Mouse (Mus musculus) liver, postnatal 0 days (tissue): ENCODE data around the gene Slc16a2.
A peak's percentile ranks its signal among the peaks of the same experiment; 100 is the strongest.

Experiments
- CTCF ChIP-seq: sonication (generic); IDR thresholded peaks from 2 replicates; pipeline ENCODE4 v1.5.1; 2016; ENCODE audit warnings: antibody characterized with exemption, low read depth
- EP300 ChIP-seq: IDR thresholded peaks from 2 replicates; pipeline ENCODE4 v1.6.1; 2016; ENCODE audit warnings: antibody characterized with exemption, low read depth, mild to moderate bottlenecking

DNA sequence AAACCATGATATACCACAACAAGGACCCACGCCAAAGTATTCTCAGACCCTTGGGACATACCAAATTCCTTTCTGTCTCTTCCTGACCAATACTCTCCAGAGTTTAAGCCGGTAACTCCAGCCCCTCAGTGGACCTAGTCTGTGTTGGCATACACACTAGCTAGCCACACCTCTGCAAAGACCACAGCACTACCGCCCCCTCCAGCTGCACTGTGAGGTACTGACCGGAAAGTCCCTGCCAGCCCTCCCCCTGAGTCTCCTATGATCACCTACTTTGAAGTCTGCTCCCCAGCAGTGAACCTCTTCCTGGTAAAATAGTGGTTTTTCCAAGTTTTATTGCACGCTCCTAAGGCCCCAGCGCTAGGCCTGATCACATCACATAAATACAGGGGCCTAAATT lies 2.5 kb downstream of the Slc16a2 start:
- TF ChIP-seq EP300 (no peak), CTCF (peak; percentile 38; the same call in 1 of the 2 replicates)
